In the genomic region with DNA sequence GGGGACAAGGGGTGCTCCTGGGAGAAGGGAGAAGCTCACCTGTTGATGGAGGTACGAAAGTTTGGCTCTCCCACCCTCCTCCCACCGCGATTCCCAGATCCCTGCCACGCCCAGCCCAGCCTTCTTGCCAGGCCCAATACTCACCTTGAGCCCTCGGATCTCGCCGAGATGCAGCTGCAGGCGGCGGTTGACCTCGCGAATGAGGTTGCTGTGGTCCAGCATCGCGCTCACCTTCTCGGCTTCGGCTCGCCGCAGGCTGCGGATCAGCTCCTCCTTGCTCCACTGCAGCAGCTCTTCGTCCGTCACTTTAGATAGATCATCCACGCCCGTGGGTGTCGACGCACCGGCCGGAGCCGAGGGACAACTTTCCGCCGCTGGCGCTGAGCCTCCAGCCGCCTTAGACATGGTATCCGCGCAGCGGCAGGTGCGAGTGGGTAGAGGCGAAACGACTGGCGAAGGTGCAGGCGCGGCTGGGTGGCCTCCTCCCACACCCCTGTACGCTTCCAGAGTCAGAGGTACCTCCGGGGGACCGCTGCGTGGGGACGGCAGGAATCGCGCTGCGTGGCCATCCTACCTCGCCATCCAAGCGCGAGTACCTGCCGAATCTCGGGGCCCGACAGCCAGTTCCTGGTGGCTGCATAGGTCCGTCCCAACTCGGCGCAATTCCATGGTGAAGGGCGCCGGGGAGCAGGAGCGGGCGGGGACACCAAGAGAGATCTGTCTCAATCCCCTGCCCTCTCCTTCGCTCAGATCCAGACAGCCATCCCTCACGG, we compare ENCODE assay signal across 8 mouse cellular contexts. TPM values are rescaled to one million over a fixed set of nuclear protein-coding genes. Genes with fewer than 3 reads are reported as not detected.
A peak's percentile ranks its signal among the peaks of the same experiment; 100 is the strongest.
DNase-seq lines count a peak whose midpoint lies in the region; ATAC-seq and TF ChIP-seq lines count a peak whose summit lies in the region.

No protein-coding gene starts in this region.

- peak overlapping the region; percentile 65 for H3K4me3 ChIP-seq in forebrain, embryonic 13.5 days
- peak overlapping the region; percentile 65 for H3K4me3 ChIP-seq in hindbrain, embryonic 11.5 days (ENCODE audit: low read depth, low read length)
- peak overlapping the region; percentile 26 to 31; a peak in 3 of 4 replicates for H3K4me3 ChIP-seq in liver, embryonic 14.5 days (ENCODE audit: insufficient read depth in 1 of 2, low read depth in 2 of 2, low read length in 2 of 2)
- peak overlapping the region; percentile 76 for H3K4me3 ChIP-seq in olfactory bulb, adult 2 months (ENCODE audit: insufficient read depth, low read depth, low read length)

- H3K4me2 ChIP-seq in forebrain, embryonic 13.5 days = peak overlapping the region; percentile 99
- peak overlapping the region; percentile 98 for H3K4me2 ChIP-seq in hindbrain, embryonic 11.5 days (replicated peaks; ENCODE audit: low read depth, low read length)
- peak overlapping the region; percentile 55 for H3K4me2 ChIP-seq in liver, embryonic 14.5 days (ENCODE audit: low read depth)

- peak; percentile 17 for DNase-seq in kidney, adult 18-20 months
- no peak for DNase-seq in kidney, adult 11 months
- peak; percentile 57 for DNase-seq in R1 (ENCODE audit: low read depth, low spot score)
- peak; percentile 54 for DNase-seq in hindbrain, embryonic 11.5 days (ENCODE audit: low spot score)
- DNase-seq in liver, embryonic 14.5 days (ENCODE audit: low read depth in 3 of 3, low spot score in 3 of 3) = no peak

- H3K9me3 ChIP-seq in forebrain, embryonic 13.5 days (replicated peaks) = no peaks in the 10 kb centered on the region
- H3K9me3 ChIP-seq in hindbrain, embryonic 11.5 days (ENCODE audit: control insufficient read depth, low read length) = no peaks in the 10 kb centered on the region
- H3K9me3 ChIP-seq in liver, embryonic 14.5 days (ENCODE audit: control insufficient read depth, low read length) = no peaks in the 10 kb centered on the region

- no peaks in the 10 kb centered on the region for H3K36me3 ChIP-seq in forebrain, embryonic 13.5 days (ENCODE audit: poor library complexity, severe bottlenecking)
- no peaks in the 10 kb centered on the region for H3K36me3 ChIP-seq in hindbrain, embryonic 11.5 days (ENCODE audit: control insufficient read depth, insufficient read depth, low read length)
- no peaks in the 10 kb centered on the region for H3K36me3 ChIP-seq in liver, embryonic 14.5 days (replicated peaks; ENCODE audit: control insufficient read depth, insufficient read depth, low read depth)

- H3K27me3 ChIP-seq in forebrain, embryonic 13.5 days = peaks cover 14% of the 10 kb centered on the region; the same call in 1 of the 2 replicates
- peaks cover 10% of the 10 kb centered on the region for H3K27me3 ChIP-seq in hindbrain, embryonic 11.5 days (ENCODE audit: control insufficient read depth, insufficient read depth, low read length)
- H3K27me3 ChIP-seq in liver, embryonic 14.5 days (ENCODE audit: control insufficient read depth, insufficient read depth, low read length) = peaks cover 23% of the 10 kb centered on the region

- no peak for TF ChIP-seq EP300 in liver, embryonic 14.5 days (IDR thresholded peaks at IDR 0.05; ENCODE audit: low read depth)

- no peak for TF ChIP-seq CTCF in liver, embryonic 14.5 days (IDR thresholded peaks at IDR 0.05; ENCODE audit: low read depth)
- no peak for TF ChIP-seq CTCF in olfactory bulb, adult 2 months (IDR thresholded peaks at IDR 0.05; ENCODE audit: insufficient read depth, low read depth, low read length)

- ATAC-seq in forebrain, embryonic 13.5 days = peak; percentile 1; the same call in 1 of the 2 replicates
- peak; percentile 47 for ATAC-seq in hindbrain, embryonic 11.5 days (ENCODE audit: low FRiP score)
- ATAC-seq in liver, embryonic 14.5 days (ENCODE audit: insufficient read depth) = no peak
- no peak for ATAC-seq in activated CD4-positive, CD25-positive, alpha-beta regulatory T cell, adult 4 months

- peak overlapping the region; percentile 72 for H3K9ac ChIP-seq in forebrain, embryonic 13.5 days
- peak overlapping the region; percentile 61 for H3K9ac ChIP-seq in hindbrain, embryonic 11.5 days (ENCODE audit: low read depth, low read length)
- no peak overlapping the region for H3K9ac ChIP-seq in liver, embryonic 14.5 days (replicated peaks)

- peak overlapping the region; percentile 35; the same call in 1 of the 2 replicates for H3K27ac ChIP-seq in forebrain, embryonic 13.5 days
- peak overlapping the region; percentile 58; the same call in 1 of the 2 replicates for H3K27ac ChIP-seq in hindbrain, embryonic 11.5 days (ENCODE audit: low read depth, low read length)
- H3K27ac ChIP-seq in liver, embryonic 14.5 days = no peak overlapping the region
- peak overlapping the region; percentile 67 for H3K27ac ChIP-seq in olfactory bulb, adult 2 months (ENCODE audit: insufficient read depth, low read depth, low read length)

- no peak for TF ChIP-seq POLR2A in olfactory bulb, adult 2 months (IDR thresholded peaks at IDR 0.05; ENCODE audit: insufficient read depth, low read depth, low read length)

- under 1% methylated on average over 54 of the region's 63 CpGs for WGBS in forebrain, embryonic 13.5 days
- 1% methylated on average over 63 of the region's 63 CpGs for WGBS in hindbrain, embryonic 11.5 days
- WGBS in liver, embryonic 14.5 days (ENCODE audit: insufficient replicate concordance) = 1% methylated on average over 62 of the region's 63 CpGs
- under 1% methylated on average over 63 of the region's 63 CpGs for WGBS in olfactory bulb, adult 2 months

- H3K4me1 ChIP-seq in forebrain, embryonic 13.5 days = peaks cover 9% of the 10 kb centered on the region
- H3K4me1 ChIP-seq in hindbrain, embryonic 11.5 days (replicated peaks; ENCODE audit: control insufficient read depth, insufficient read depth, low read length) = no peaks in the 10 kb centered on the region
- H3K4me1 ChIP-seq in liver, embryonic 14.5 days (replicated peaks; ENCODE audit: control insufficient read depth in 2 of 2, insufficient read depth in 2 of 2, low read length in 1 of 2) = no peaks in the 10 kb centered on the region
- no peaks in the 10 kb centered on the region for H3K4me1 ChIP-seq in olfactory bulb, adult 2 months (ENCODE audit: control insufficient read depth, insufficient read depth, low read length)

RNA-seq across cellular contexts. Expression of a gene that starts 0.8 kb away (rescaled TPM):
- 6.2 and 10.0 TPM in 2 replicates for polyA plus RNA-seq in forebrain, embryonic 13.5 days (2015; fragmentation: Nextera tagmentation; extraction: Ambion mirVana)
- polyA plus RNA-seq in hindbrain, embryonic 11.5 days (2014; fragmentation: Nextera tagmentation; extraction: Ambion mirVana) = 4.1 and 5.2 TPM in 2 replicates
- 0.01 and 0.02 TPM in 2 replicates for polyA plus RNA-seq in liver, embryonic 14.5 days (2012; rRNA removed)
- 0.05 TPM in 1 of 2 replicates, not detected in the other for polyA plus RNA-seq in liver, embryonic 14.5 days (2014; fragmentation: Nextera tagmentation; extraction: Ambion mirVana)
- polyA plus RNA-seq in olfactory bulb, adult 2 months (2012; ENCODE audit: insufficient read depth, insufficient read length, low replicate concordance, missing spikeins) = not detected in 2 replicates
- polyA plus RNA-seq in activated CD4-positive, CD25-positive, alpha-beta regulatory T cell, adult 4 months (2017; shearing (Covaris generic)) = not detected

Comparison
In these comparisons a context has a peak if more than half of its experiments do, and no peak if none do; other contexts are left out.
1. DNase-seq: peak in kidney, adult 18-20 months (single experiment), R1 (single experiment) and hindbrain, embryonic 11.5 days (single experiment); none in kidney, adult 11 months (single experiment) and liver, embryonic 14.5 days (0 of 3).
2. ATAC-seq: peak in forebrain, embryonic 13.5 days (single experiment) and hindbrain, embryonic 11.5 days (single experiment); none in liver, embryonic 14.5 days (single experiment) and activated CD4-positive, CD25-positive, alpha-beta regulatory T cell, adult 4 months (single experiment).
3. Peak in every context shown above with its lines, with median percentiles within 50 percentile points of each other: H3K4me2 ChIP-seq and H3K4me3 ChIP-seq.